Mouse (Mus musculus) megakaryocyte, adult 5-6 weeks (primary cell): ENCODE data around the gene Rmdn2. TPM values are rescaled to one million over a fixed set of nuclear protein-coding genes. Genes with fewer than 3 reads are reported as not detected.
A peak's percentile ranks its signal among the peaks of the same experiment; 100 is the strongest.

Experiments
- ATAC-seq: 2 replicates; pipeline ENCODE4 v1.8.0; 2016; ENCODE audit warnings: mild to moderate bottlenecking, inconsistent platforms; ENCODE audit not compliant: poor library complexity, severe bottlenecking
- total RNA-seq, 2 experiments: library from RNA; stranded (forward) in 1 of 2; stranded (reverse) in 1 of 2; fragments of 153-499, 151-499 nt in 1 of 2; fragments of 221-1000, 200-1000 nt in 1 of 2; gene quantifications; 2 replicates each; pipeline versions ENCODE4 v1.2.3 to v1.2.4; 2015 to 2017

Gene Rmdn2
- total RNA-seq (2015) (3.8 and 5.1 TPM in 2 replicates), total RNA-seq (2017) (3.1 and 4.4 TPM in 2 replicates)

DNA sequence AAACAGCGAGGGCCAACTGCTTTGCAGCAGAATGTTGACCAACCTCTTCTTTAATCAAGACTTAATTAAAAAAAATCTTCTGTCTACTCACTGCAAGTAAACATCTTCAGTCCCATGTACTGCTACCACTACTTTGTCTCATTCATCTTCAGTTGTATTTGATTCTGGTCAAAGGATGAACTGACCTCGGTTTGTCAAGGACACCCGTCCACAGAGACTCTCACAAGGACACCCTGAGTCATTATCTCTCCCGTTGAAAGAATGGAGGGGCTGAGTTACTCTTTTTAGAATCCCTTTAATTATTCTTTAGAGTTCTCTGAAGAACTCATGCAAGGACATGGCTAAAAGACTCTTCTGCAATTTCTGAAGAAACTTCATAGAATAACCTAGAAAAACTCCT, at the start of gene Rmdn2:
Rmdn2 (plus strand) TSS at position 319 of the 400 bp plus-strand sequence.
- no peak for ATAC-seq

DNA sequence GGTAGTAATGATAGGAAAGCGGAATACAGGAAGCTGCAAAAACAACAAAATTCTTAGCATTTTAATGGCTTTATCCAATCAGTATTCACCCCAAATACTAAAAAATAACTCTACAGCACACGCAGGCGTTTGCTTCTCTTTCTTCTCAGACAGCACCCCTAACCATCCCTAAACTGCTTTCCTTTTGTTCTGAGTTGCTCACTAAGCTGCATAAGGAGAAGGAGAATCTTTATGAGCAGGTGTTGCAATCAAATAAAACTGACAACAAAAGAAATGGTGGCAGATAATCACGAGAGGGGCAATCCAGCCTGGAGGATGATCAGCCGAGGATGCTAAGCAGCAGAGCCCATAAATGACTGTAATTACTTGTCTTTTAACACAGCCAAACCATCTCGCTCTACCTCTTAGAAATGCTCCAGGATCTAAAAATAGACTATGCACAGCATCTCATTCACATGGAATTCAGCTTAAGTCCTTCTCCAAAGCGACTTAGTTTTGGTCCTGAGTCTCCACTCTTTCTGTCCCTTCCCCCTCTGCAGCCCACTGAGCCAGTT, 48.5 kb upstream of the Rmdn2 start:
- no peak for ATAC-seq

DNA sequence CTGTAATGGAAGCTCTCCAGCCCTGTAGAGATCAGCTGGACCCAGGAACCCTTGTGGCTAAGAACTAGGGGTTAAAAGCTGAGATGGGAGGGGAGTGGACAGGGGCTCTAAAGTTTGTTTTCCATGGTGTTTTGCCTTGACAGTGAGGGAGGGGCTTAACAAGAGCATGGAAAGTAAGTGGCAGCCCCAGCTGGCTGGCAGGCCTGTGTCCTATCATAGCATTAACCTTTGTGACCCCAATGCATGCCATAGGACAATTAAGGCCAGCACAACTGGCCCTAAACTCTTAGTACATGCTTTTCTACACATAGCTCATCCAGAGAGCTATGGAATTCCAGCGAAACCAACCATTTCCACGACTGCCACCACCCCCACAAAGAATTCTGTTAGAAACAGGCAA, 47.9 kb upstream of the Rmdn2 start:
- no peak for ATAC-seq

DNA sequence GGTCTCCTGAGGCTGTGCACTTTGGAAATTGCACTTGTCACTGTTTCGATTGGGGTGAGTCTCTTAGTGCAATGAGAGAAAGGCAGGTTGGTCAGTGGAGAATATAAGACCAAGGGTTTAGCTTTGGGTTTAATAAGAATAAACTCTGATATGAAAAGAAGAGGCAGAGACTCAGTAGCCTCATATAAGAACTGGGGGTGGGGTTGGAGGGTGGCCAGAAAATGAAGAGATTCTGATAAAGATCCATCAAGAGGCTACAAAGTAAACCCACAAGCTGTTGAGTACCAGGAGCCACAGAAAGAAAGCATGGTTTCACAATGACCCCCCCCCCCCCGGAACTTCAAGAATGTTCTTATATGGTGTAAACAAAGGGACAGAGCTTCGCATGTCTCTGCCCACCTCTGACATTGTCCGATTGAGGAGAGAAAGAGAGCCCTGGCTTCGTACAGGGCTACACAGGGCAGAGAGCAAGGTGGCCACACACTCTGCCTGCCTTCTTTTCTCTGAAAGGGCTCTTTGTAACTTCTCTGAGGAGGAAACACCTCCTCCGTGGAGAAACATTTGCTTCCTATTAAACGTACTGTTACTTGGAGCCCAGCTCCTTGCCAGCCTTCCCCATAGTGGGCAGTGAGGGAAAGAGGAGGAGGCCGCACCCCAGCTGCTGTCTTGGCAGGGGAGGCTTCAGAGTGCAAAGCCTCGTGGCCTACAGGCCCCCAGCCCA, 46.3 kb upstream of the Rmdn2 start:
- ATAC-seq = peak; percentile 22; the same call in 1 of the 2 replicates

DNA sequence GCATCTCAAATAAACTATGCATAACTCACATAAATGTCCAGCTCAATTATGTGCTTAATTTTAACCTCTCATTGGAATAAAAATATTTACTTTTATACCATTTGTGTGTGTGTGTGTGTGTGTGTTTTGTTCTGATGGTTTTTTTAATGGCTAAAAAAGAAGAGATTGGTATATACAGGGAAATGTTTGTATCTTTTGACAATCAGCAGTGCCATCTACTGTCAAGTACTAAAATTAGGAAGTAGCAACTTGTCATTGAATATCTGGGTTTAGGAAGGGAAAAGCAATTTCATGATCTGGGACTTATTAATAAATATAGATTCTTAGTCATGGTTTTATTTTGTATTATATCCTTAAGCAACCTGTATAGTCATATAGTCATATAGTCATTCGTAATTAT, 43.3 kb upstream of the Rmdn2 start:
- ATAC-seq = peak; percentile 45; the same call in 1 of the 2 replicates

DNA sequence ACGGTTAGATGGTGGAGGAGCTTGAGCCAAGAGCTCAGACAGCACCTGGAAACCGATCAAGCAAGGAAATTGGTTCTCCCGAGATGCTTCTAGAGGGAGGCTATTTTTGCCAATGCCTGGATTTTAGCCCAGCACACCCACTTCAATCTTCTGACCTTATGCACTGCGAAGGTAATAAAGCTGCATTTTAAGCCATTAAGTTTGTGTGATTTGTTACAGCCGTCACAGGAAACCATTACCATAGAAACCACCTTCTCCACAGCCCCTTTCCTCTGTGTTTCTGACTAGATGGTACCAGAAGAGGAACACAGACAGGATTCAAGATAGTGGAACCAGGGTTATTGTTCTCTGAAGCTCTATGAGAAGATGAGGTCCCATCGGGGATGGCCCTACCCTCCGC, 33.3 kb upstream of the Rmdn2 start:
- ATAC-seq = no peak

DNA sequence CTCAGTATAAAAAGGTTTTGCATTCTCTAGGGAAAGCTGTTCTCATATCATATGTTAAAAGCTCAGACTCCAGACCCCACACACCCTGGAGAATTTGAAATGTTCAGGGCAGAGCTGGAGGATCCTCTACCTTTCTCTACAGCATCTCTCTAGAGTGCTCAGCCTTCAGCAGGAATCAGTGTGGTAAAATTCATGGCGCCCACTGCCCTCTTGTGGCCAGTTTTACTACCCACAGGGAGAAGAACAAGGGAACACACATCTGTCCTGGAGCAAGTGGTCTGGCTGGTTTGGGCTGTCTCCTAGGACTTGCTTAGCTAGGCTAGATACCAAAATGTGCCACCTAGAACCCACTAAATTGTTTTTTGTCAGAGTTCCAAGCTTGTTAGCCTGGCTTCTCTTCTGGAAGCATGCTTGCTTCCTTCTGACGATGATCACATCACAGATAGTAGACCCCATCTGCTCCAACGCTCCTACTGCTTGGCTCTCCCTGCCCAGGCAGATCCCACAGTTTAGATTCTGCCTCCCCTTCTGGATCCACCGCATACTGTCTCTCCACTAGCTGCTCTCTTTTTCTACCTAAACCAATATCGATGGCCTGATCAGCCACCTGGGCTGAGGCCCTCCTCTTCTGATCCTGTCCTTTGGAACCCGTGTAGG, 31.3 kb upstream of the Rmdn2 start:
- peak; percentile 84 for ATAC-seq

DNA sequence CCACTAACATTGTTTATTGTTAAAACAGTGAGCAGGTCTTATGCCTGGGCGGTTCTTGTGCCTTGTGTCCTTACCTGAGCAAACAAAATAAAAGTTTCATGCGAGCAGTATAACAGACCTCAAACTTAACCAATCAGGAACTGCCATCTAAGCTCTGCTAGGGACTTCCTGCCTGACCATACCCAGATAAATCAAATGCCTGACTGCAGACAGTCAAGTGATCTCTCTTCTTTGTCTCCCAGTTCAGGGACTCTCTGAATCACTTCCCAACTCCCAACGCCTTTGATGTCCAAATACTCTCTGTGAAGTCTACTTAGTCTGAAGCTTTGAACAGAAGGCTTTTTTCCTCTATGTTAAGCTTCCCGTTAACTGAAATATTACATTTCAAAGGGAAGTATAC, 28.2 kb upstream of the Rmdn2 start:
- no peak for ATAC-seq

DNA sequence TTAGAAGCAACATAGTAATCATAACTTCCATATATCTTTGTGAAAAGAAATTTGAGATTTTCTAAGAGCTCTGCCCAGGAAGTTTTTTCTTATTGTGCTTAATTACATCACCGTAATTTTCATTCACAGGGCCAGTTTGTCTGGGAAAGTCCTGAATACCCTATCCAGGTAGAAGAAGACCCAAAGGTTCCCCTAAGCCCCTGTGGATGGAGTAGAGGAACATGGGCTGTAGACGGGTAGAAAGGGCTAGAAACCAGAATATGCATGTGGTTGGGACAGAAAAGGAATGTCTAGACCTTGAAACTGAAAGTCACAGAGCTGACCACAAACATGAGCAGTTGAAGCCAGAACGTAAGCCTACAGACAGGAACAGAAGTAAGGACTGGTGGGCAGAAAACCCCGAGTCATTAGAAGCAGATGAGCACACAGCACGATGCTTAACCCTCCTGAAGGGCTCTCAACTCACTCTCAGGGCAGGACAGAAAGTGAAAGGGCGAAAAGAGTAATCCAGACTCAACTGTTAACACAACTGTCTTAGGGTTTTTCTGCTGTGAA, 27.3 kb upstream of the Rmdn2 start:
- peak; percentile 70 for ATAC-seq

DNA sequence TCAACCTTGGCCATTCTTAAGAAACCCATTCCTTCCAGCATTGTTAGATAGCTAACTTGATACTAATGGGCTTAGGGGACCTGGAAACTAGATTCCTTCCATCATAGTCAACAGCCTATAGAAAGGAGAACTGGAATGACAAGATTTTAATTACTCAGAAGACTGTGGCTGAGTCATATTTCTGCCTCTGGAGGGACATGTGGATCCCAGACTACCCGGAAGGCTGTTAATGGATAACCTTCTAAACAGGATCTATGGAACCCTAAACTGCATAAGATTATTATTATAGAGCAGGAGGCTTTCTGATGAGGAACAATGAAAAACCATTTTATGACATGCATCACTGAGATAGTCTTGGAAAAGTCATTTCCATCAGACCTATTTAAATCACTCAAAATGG, 21.8 kb upstream of the Rmdn2 start:
- no peak for ATAC-seq

DNA sequence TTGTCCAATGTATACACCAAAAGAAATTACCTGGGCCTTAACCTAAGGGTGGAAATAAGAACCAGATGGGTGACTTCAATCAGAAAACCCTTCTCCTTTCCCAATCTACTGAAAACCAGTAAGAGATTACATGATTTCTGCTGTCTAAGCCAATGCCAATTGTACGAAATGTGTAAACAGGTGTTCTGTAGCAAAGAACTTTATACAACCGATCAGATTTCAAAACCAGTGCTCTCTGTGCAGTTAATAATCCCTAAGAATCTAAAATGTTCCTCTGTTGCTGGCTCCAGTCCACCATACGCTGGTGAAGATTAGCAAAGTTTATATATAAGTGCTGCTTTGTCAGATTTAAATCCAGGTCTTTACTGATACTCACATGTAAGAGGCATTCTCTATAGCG, 15.7 kb upstream of the Rmdn2 start:
- ATAC-seq = no peak

DNA sequence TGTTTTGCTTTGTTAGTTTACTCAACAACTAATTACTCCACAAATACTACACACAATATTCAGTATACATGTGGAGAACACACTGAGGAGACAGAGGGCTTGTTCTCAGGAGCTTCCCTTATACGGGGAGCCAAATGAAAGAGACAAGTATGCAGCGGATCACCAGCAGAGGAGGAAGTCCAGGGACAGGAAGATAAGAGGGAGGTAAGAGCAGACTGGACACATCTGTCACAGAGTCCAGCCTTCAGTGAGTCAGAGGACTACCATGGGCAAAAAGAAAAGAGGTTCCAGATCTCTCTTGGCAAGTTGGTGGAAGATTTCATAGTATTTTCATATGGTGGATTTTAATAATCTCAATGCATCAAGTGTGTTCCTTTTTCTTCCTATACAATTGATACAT, 13.5 kb upstream of the Rmdn2 start:
- no peak; the same call in 1 of the 2 replicates for ATAC-seq

DNA sequence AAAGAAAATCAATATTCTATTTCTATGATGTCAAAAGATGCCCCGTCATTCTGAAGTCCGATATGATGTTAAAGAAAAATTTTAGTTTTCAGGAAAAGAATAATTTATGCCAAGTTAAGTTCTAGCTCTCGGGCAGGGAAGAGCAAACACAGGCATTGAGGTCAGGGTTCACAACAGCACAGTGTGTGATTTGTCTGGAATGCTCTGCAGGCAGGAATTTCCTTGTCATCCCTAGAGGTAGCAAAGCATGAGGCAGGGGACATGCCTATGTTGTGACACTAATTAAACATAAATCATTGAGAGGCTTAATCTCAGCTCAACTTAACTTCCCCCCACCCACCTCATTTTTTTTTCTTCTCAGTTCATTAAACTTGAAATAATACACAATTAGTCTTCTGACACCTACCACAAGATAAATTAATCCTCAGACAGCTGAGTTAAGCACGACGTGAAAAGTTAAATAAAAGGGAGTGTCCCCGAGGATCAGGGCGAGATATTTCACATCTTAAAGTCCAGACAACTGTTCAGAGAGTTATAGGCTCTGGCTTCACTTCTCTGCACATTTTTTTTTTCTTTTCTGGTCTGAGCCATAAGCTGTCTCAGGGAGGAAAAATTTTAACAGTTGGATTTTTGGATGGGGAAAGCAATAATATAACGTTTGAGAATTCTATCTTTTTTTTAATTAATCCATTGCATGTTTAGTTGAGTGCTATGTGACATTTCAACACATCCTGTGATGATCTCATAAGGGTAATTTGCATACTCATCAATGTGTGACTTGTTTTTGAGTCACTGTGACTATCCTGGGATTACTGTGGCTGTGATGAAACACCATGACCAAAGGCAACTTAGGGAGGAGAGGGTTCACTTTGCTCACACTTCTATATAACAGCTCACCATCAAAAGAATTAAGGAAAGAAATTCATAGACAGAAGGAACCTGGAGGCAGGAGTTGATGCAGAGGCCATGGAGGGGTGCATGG, 12.8 kb upstream of the Rmdn2 start:
- ATAC-seq = no peak

DNA sequence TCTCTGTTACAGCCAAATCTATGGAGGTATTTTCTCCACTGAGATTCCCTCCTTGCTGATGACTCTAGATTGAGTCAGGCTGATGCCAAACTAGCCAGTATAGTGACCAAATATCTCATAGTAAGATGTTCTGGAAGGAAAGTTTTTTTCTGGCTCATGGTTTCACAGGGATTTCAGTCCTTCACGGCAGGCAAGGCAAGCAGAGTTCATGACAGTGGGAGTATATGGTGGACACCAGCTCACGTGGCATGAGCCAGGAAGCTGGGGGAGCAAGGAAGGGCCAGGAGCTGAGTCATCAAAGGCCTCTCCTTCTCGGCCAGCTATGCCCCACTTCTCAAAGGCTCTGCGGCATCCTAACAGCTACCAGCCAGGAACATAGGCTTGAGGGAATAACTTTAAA, 11.6 kb upstream of the Rmdn2 start:
- no peak for ATAC-seq

DNA sequence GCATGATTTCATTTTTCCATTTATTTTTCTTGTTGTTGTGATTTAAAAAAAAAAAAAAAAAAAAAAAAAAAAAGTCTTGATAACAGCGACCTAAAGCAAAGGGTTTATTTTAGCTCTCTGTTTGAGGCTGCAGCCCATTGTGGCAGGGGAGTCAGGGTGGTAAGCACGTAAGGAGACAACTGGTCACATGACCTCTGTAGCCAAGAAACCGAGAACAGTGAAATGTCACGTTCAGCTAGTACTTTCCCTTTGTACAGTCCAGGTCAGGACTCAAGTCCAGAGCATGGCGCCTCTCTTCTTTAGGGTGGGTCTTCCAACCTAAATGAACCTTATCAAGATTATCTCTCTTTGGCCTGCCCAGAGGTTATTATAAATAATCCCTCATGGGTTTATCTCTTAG, 9.3 kb upstream of the Rmdn2 start:
- ATAC-seq = no peak

DNA sequence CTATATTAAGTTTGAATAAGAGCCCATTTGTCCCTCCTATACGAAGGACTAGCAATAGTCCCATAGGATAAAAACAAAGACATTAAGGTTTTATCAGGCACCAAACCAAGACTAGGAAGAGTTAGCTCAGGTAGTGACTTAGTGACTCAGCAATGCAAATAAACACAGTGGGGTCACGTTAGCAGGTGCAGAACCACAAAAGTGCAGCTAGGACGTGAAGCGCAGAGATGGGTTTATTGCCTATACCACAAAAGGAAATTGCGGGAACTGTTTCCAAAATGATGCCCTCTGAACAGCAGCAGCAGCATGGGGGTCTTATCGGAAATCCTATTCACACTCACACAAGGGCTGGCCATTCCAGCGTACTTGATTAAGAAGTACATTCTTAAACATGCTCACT, 8.2 kb upstream of the Rmdn2 start:
- ATAC-seq = no peak

DNA sequence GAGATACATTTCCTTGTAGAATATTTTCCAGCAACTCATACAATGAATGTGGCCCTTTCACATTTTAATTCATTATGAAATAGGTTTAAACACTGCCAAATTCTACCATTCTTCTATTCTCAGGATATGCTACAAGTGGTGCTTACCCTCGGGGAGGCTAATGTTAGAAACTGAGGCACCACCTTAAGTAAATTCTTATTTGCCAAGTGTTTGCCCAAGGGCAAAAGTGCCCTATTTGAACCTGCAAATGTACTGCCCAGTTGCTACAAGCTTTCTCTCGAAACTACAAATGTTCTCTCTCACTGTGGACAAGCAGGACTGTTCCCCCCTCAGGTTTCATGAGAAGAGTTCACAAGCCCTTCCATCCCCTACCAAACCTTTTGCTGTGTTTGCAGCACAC, 5.9 kb upstream of the Rmdn2 start:
- ATAC-seq = no peak

DNA sequence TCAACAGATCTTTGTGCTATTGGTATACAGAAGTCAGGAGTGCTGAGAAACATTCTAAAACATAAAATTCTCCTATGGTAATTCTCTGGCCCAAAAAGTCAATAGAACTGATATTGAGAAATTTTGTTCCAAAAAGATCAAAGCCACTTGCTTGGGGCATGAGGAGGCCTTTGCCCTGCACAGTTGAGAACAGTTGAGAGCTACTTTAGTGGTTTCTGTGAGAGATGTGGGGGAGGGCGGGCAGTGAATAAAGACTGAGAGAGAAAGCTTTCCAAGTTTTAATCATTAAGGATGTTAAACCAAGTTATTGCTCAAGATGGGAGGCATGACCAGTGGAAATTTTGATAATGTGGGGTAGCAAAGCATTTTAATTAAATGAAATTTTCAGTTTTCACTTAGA, 2.0 kb upstream of the Rmdn2 start:
- ATAC-seq = no peak

DNA sequence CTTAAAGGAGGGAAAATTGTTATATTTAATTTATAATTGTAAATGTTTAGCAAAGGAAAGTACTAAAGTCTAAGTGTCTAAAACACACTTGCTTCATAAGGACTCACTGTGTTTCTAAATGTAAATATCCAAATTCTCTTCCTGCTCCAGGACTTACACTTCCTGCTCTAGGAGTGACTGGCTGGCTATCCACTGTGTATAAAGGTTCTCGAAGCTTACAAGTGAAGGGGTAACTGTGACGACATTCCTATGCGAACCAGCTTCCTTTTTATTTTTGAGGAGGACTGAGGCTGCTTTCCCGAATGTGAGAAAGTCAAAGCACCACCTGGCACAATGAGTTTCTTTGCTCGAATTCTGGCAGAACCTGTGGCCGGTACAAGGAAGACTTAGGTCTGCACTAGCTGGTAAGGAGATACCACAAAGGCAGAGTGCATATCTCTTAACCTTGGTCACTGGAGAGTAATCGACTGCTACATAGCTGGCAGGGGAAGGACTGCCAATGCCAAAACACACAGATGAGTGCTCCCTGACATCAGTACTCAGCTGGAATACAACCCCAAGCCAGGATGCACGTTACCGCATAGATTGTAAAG, 1.4 kb upstream of the Rmdn2 start:
- ATAC-seq = no peak
